Mouse (Mus musculus): ENCODE data around the gene Chst4. TPM values are rescaled to one million over a fixed set of nuclear protein-coding genes. Genes with fewer than 3 reads are reported as not detected.

Gene Chst4
- polyA plus RNA-seq, 1 experiment from 2014 or later, result not detected

DNA sequence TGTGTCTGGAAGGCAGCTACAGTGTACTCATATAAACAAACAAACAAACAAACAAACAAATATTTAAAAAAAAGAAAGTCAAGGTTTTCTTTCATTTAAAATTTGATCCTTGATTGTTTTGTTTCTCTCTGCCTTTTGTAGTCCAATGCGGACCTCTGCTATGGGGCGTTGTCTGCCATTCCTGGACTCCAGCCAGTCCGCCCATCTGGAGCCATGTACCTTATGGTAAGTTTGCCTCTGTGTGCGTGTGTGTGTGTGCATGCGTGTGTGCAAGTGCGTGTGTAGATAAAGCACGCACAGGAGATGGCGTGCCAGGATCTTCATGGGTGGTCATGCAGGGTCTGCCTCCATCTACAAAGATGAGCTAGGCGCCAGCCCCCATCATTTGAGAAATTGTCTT is 42.2 kb downstream of the Chst4 start:
- H3K27me3 ChIP-seq (ENCODE audit: control insufficient read depth, insufficient read depth, low read length), result no peaks in the 10 kb centered on the region
- H3K27ac ChIP-seq (ENCODE audit: low read depth, low read length), result no peak overlapping the region
- no peak overlapping the region for H3K4me2 ChIP-seq (replicated peaks; ENCODE audit: low read depth, low read length)
- H3K9me3 ChIP-seq (ENCODE audit: control insufficient read depth, low read length), result no peaks in the 10 kb centered on the region
- H3K9ac ChIP-seq (ENCODE audit: low read depth, low read length), result no peak overlapping the region
- ATAC-seq (ENCODE audit: low FRiP score, low TSS enrichment), result no peak
- no peaks in the 10 kb centered on the region for H3K4me1 ChIP-seq (ENCODE audit: control insufficient read depth, insufficient read depth, low read length)
- WGBS, result 95% methylated on average over 9 of the region's 9 CpGs
- no peak overlapping the region for H3K4me3 ChIP-seq (ENCODE audit: low read length)
- no peaks in the 10 kb centered on the region for H3K36me3 ChIP-seq (ENCODE audit: control insufficient read depth, insufficient read depth, low read length)

DNA sequence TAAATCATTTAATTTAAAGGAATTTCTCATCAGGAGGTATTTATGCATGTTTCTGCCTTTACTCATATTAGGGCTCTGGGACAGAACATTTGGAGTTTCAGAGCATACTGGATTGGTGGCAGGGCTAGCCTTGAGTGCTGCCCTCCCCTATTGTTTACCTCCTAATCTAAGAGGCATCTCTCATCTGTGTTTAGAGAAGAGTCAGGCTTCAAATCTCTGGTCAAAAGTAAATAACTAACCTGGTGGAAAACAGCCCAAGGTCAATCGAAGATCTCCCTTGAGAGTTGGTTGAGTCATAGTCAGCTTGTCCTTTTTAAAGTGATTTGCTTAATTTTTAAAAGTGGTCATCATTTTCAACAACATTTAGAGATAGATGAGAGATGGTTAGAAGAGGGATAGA is 46.6 kb downstream of the Chst4 start:
- no peaks in the 10 kb centered on the region for H3K9me3 ChIP-seq (ENCODE audit: control insufficient read depth, low read length)
- no peaks in the 10 kb centered on the region for H3K4me1 ChIP-seq (ENCODE audit: control insufficient read depth, insufficient read depth, low read length)
- H3K36me3 ChIP-seq (ENCODE audit: control insufficient read depth, insufficient read depth, low read length), result no peaks in the 10 kb centered on the region
- no peaks in the 10 kb centered on the region for H3K27me3 ChIP-seq (ENCODE audit: control insufficient read depth, insufficient read depth, low read length)
- no peak overlapping the region for H3K9ac ChIP-seq (ENCODE audit: low read depth, low read length)
- no peak for ATAC-seq (ENCODE audit: low FRiP score, low TSS enrichment)
- no peak overlapping the region for H3K27ac ChIP-seq (ENCODE audit: low read depth, low read length)
- no peak overlapping the region for H3K4me2 ChIP-seq (replicated peaks; ENCODE audit: low read depth, low read length)
- WGBS, result 85% methylated on average over 1 of the region's 1 CpGs
- H3K4me3 ChIP-seq (ENCODE audit: low read length), result no peak overlapping the region

DNA sequence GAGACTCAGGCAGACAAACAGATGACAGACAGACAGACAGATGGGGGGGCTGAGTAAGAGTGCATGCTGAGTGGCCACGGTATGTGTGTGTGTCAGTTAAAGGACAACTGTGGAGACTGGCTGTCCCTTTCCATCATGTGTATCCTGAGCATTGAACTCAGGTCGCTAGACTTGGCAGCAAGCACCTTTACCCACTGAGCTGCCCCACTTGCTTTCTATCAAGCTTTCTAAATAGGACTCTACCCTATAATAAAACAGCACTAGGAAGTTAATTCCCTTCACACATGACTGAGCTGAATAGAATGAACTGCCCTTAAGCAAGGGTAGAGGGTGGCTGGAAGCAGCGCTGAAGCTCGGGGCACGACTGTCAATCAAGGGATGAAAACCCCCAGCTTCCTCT is 47.4 kb downstream of the Chst4 start:
- 73% methylated on average over 5 of the region's 5 CpGs for WGBS
- no peak overlapping the region for H3K9ac ChIP-seq (ENCODE audit: low read depth, low read length)
- H3K4me2 ChIP-seq (replicated peaks; ENCODE audit: low read depth, low read length), result no peak overlapping the region
- H3K4me1 ChIP-seq (ENCODE audit: control insufficient read depth, insufficient read depth, low read length), result no peaks in the 10 kb centered on the region
- no peak overlapping the region for H3K27ac ChIP-seq (ENCODE audit: low read depth, low read length)
- H3K9me3 ChIP-seq (ENCODE audit: control insufficient read depth, low read length), result no peaks in the 10 kb centered on the region
- H3K36me3 ChIP-seq (ENCODE audit: control insufficient read depth, insufficient read depth, low read length), result no peaks in the 10 kb centered on the region
- no peak overlapping the region for H3K4me3 ChIP-seq (ENCODE audit: low read length)
- no peak for ATAC-seq (ENCODE audit: low FRiP score, low TSS enrichment)
- peaks cover 3% of the 10 kb centered on the region; the same call in 1 of the 2 replicates for H3K27me3 ChIP-seq (ENCODE audit: control insufficient read depth, insufficient read depth, low read length)

DNA sequence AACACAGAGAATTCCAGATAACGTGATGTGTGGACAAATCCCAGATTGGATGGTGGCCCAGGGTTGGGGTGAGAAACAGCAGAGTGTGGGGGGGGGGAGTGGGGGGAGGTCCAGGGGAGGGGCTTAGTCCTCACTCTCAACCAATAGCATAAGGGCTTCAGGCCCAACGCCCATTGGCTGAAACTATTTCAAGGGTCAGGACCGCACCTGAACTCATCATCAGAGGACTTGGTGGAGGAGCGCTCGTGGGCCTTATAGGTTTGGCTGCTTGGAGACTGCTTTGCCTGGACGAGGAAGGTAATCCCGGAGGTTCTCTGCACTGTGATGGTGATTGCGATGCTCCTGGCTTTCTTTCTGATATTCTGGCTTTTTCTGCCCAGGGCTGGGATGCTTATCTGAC is 49.3 kb downstream of the Chst4 start, which contains the start of gene Tat:
Tat (plus strand) TSS at position 214 of the 400 bp plus-strand sequence.
- Histone ChIP-seq H3K36me3 (ENCODE audit: control insufficient read depth, insufficient read depth, low read length) (no peaks in the 10 kb centered on the region), H3K4me2 (replicated peaks; ENCODE audit: low read depth, low read length) (no peak within 1 kb of the TSS), H3K27me3 (ENCODE audit: control insufficient read depth, insufficient read depth, low read length) (peaks cover 3% of the 10 kb centered on the region; the same call in 1 of the 2 replicates), H3K27ac (ENCODE audit: low read depth, low read length) (no peak within 1 kb of the TSS), H3K9me3 (ENCODE audit: control insufficient read depth, low read length) (no peaks in the 10 kb centered on the region), H3K4me1 (ENCODE audit: control insufficient read depth, insufficient read depth, low read length) (no peaks in the 10 kb centered on the region), H3K9ac (ENCODE audit: low read depth, low read length) (no peak within 1 kb of the TSS), H3K4me3 (ENCODE audit: low read length) (no peak within 1 kb of the TSS)
- no peak for ATAC-seq (ENCODE audit: low FRiP score, low TSS enrichment)
- WGBS, result 78% methylated on average over 8 of the region's 8 CpGs

DNA sequence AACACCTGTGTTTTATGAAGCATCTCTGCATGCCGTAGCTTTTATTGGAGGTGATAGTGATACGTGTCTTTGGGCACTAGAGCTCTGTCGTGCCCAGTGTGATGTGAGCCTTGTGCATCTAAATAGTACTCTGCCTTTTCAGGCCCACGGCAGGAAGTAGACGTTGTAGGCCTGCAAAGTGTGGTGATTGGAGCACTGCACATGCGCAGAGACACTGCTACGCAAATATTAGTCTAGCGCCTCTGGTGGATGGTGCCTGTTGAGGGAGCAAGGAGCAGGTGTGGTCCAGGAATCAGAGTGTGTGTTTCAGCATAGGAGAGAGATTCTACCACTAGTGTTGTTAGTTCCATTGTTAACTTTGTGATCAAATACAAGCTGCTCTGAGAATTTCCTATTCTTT is 50.4 kb downstream of the Chst4 start:
- no peak overlapping the region for H3K9ac ChIP-seq (ENCODE audit: low read depth, low read length)
- ATAC-seq (ENCODE audit: low FRiP score, low TSS enrichment), result no peak
- H3K27ac ChIP-seq (ENCODE audit: low read depth, low read length), result no peak overlapping the region
- no peak overlapping the region for H3K4me2 ChIP-seq (replicated peaks; ENCODE audit: low read depth, low read length)
- H3K27me3 ChIP-seq (ENCODE audit: control insufficient read depth, insufficient read depth, low read length), result peaks cover 3% of the 10 kb centered on the region; the same call in 1 of the 2 replicates
- no peaks in the 10 kb centered on the region for H3K4me1 ChIP-seq (ENCODE audit: control insufficient read depth, insufficient read depth, low read length)
- H3K9me3 ChIP-seq (ENCODE audit: control insufficient read depth, low read length), result no peaks in the 10 kb centered on the region
- WGBS, result 87% methylated on average over 8 of the region's 8 CpGs
- no peaks in the 10 kb centered on the region for H3K36me3 ChIP-seq (ENCODE audit: control insufficient read depth, insufficient read depth, low read length)
- H3K4me3 ChIP-seq (ENCODE audit: low read length), result no peak overlapping the region

DNA sequence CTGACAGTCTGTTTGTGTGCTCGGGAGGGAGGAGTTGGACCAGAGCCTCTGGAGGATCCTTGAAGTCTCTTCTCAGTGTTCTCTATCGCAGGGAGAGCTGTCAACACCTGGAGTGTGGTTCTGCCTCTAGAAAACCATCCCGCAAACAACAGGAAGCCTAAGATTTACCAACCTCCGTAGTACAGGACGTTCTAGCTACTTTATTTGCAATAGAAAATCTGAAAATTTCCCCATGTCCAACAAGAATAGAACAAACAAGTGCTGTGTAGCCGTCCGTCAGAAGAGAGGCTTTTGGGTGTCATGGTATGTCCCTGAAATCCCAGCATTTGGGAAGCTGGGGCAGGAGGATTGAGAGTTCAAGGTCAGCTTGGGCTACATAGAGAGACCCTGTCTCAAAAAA is 51.8 kb downstream of the Chst4 start:
- no peak overlapping the region for H3K27ac ChIP-seq (ENCODE audit: low read depth, low read length)
- H3K36me3 ChIP-seq (ENCODE audit: control insufficient read depth, insufficient read depth, low read length), result no peaks in the 10 kb centered on the region
- H3K4me1 ChIP-seq (ENCODE audit: control insufficient read depth, insufficient read depth, low read length), result no peaks in the 10 kb centered on the region
- WGBS, result 83% methylated on average over 7 of the region's 7 CpGs
- no peak overlapping the region for H3K4me2 ChIP-seq (replicated peaks; ENCODE audit: low read depth, low read length)
- H3K27me3 ChIP-seq (ENCODE audit: control insufficient read depth, insufficient read depth, low read length), result peaks cover 9% of the 10 kb centered on the region; the same call in 1 of the 2 replicates
- H3K9me3 ChIP-seq (ENCODE audit: control insufficient read depth, low read length), result no peaks in the 10 kb centered on the region
- no peak overlapping the region for H3K9ac ChIP-seq (ENCODE audit: low read depth, low read length)
- ATAC-seq (ENCODE audit: low FRiP score, low TSS enrichment), result no peak
- no peak overlapping the region for H3K4me3 ChIP-seq (ENCODE audit: low read length)

DNA sequence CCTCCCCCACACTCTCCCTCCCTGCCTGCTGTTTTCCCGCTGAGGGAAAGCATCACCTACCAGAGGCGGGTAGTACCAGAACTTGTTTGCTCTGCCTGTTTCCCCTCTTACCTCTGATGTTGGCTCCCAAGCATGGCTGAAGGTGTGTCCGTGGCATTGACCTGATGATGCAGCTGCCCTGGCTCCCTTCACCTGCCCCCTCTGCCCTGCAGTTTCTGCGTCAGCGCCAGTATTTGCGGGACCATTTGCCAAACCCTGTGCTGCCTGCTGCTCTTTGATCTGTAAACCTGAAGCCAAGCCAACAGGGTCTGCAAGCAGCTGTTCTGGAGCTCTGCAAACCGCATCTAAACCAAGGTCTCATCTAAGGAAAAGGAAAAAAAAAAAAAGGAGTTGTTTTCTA is 53.2 kb downstream of the Chst4 start:
- H3K4me1 ChIP-seq (ENCODE audit: control insufficient read depth, insufficient read depth, low read length), result no peaks in the 10 kb centered on the region
- no peak overlapping the region for H3K9ac ChIP-seq (ENCODE audit: low read depth, low read length)
- H3K27me3 ChIP-seq (ENCODE audit: control insufficient read depth, insufficient read depth, low read length), result peaks cover 13% of the 10 kb centered on the region; the same call in 1 of the 2 replicates
- H3K36me3 ChIP-seq (ENCODE audit: control insufficient read depth, insufficient read depth, low read length), result no peaks in the 10 kb centered on the region
- no peak overlapping the region for H3K4me3 ChIP-seq (ENCODE audit: low read length)
- 62% methylated on average over 7 of the region's 7 CpGs for WGBS
- no peaks in the 10 kb centered on the region for H3K9me3 ChIP-seq (ENCODE audit: control insufficient read depth, low read length)
- no peak for ATAC-seq (ENCODE audit: low FRiP score, low TSS enrichment)
- no peak overlapping the region for H3K4me2 ChIP-seq (replicated peaks; ENCODE audit: low read depth, low read length)
- H3K27ac ChIP-seq (ENCODE audit: low read depth, low read length), result no peak overlapping the region

DNA sequence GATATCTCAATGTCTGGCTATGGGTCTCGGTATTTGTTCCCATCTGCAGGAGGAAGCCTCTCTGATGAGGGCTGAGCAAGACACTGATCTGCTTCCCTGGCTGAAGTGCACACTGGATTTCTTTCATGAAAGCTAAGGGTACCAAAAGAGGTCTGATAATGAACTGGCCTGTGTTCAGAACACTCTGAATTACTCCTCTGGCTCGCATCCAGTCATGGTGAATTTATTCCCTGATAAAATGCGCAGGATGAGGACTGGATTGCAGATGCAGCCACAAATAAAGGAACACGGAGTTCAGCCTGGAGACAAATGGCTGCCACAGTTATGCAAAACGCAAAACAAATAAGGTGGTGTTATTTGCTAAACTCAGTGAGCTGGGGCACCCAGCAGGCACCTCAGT is 55.6 kb downstream of the Chst4 start:
- H3K4me2 ChIP-seq (replicated peaks; ENCODE audit: low read depth, low read length), result no peak overlapping the region
- no peak overlapping the region for H3K27ac ChIP-seq (ENCODE audit: low read depth, low read length)

DNA sequence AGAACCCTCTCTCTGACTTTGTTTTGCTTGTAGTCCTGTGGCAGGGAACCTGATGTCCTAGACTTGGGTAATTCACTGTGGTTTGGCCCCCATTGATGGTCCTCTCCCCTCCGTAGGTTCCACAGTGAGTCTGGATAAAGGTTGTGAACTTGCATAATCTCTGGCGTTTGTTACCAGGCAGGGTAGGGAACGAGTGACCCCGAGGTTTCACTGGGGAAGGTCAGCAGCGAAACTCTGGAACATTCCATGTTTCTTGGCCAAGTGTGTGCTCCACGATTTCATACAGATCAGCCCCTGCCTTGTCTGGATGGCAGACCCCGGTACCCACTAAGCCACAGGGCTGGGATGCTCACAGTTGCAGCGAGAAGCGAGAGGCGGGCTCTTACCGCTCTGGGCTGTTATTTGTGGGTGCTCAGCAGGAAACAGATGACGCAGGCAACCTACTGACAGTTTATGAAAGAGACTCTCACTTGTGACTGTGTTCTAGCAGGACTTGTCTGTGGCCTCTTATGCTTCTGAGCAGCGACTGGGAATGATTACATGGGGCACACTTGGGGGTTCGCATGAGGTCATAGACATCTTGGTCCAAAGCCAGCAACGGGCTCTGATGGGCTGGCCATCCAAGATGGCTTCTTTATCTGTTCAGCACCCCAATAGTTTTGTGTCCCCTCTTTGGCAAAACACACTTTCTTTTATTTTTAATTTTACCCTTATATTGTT is 57.0 kb downstream of the Chst4 start:
- ATAC-seq (ENCODE audit: low FRiP score, low TSS enrichment), result no peak
- Histone ChIP-seq H3K9me3 (ENCODE audit: control insufficient read depth, low read length) (no peaks in the 10 kb centered on the region), H3K27ac (ENCODE audit: low read depth, low read length) (no peak overlapping the region), H3K4me1 (ENCODE audit: control insufficient read depth, insufficient read depth, low read length) (no peaks in the 10 kb centered on the region), H3K4me2 (replicated peaks; ENCODE audit: low read depth, low read length) (no peak overlapping the region), H3K9ac (ENCODE audit: low read depth, low read length) (no peak overlapping the region), H3K27me3 (ENCODE audit: control insufficient read depth, insufficient read depth, low read length) (peaks cover 11% of the 10 kb centered on the region; the same call in 1 of the 2 replicates), H3K4me3 (ENCODE audit: low read length) (no peak overlapping the region), H3K36me3 (ENCODE audit: control insufficient read depth, insufficient read depth, low read length) (no peaks in the 10 kb centered on the region)
- WGBS, result 84% methylated on average over 15 of the region's 15 CpGs

More for the DNA sequence above, 55.6 kb downstream of the Chst4 start:
- no peak overlapping the region for H3K9ac ChIP-seq (ENCODE audit: low read depth, low read length)
- no peaks in the 10 kb centered on the region for H3K4me1 ChIP-seq (ENCODE audit: control insufficient read depth, insufficient read depth, low read length)
- 47% methylated on average over 5 of the region's 5 CpGs for WGBS
- peaks cover 13% of the 10 kb centered on the region; the same call in 1 of the 2 replicates for H3K27me3 ChIP-seq (ENCODE audit: control insufficient read depth, insufficient read depth, low read length)
- ATAC-seq (ENCODE audit: low FRiP score, low TSS enrichment), result no peak
- no peaks in the 10 kb centered on the region for H3K36me3 ChIP-seq (ENCODE audit: control insufficient read depth, insufficient read depth, low read length)
- H3K9me3 ChIP-seq (ENCODE audit: control insufficient read depth, low read length), result no peaks in the 10 kb centered on the region
- no peak overlapping the region for H3K4me3 ChIP-seq (ENCODE audit: low read length)

All from kidney, embryonic 14.5 days (tissue).